8 mouse cellular contexts compared by ENCODE assay signal in the genomic region with DNA sequence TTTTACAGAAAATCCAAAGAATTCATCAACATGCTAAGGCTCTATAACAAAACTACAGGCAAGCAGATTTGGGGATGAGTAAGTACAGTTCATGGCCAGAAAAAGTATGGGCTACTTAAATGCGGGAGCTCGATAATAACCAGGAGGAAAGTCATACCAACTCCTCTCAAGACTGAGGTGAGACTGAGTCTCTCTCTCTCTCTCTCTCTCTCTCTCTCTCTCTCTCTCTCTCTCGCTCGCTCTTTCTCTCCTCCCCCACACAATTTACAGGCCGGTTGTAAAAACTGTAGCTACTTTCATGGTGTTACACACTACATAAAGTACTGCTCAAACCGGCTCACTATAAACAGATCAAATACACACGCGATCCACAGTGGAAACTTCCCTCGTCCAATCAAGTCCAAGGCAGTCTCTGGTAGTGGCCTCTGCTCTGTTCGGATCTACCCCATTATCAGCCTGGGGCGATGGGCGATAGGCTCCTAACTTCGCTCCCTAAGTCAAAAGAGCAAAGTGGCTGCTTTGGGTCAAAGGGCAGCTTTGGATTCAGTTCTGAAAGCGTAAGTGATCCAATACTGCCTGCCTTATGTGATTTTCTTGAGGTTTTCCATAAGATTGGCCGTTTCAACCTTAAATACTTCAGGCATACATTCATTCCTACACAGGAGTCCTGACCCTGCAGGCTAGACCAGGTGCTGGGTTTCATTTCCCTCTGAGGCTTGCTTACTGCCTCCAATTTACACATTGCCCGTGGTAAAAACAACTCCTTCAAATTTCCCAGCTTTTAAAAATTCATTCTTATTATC. TPM values are rescaled to one million over a fixed set of nuclear protein-coding genes. Genes with fewer than 3 reads are reported as not detected.
A peak's percentile ranks its signal among the peaks of the same experiment; 100 is the strongest.
DNase-seq lines count a peak whose midpoint lies in the region; ATAC-seq and TF ChIP-seq lines count a peak whose summit lies in the region.

No protein-coding gene starts in this region.

- DNase-seq in heart, postnatal 25 days (ENCODE audit: low spot score), result no peak
- no peak for DNase-seq in midbrain, embryonic 10.5 days (ENCODE audit: low spot score)
- DNase-seq in left cerebral cortex, postnatal 25 days (ENCODE audit: low spot score in 2 of 2), result no peak
- no peak for DNase-seq in urinary bladder, postnatal 36 days (ENCODE audit: low spot score in 2 of 2)

- TF ChIP-seq POLR2A in bone marrow macrophage, adult 2 months (IDR thresholded peaks at IDR 0.05; ENCODE audit: borderline replicate concordance, low read depth, low read length), result no peak

- no peak overlapping the region for H3K27ac ChIP-seq in heart, embryonic 12.5 days (ENCODE audit: poor library complexity, severe bottlenecking)
- no peak overlapping the region for H3K27ac ChIP-seq in bone marrow macrophage, adult 2 months (ENCODE audit: insufficient read depth, low read depth, low read length)
- no peak overlapping the region for H3K27ac ChIP-seq in hindbrain, embryonic 12.5 days
- H3K27ac ChIP-seq in midbrain, embryonic 10.5 days (replicated peaks), result no peak overlapping the region

- no peak for TF ChIP-seq CTCF in bone marrow macrophage, adult 2 months (IDR thresholded peaks at IDR 0.05; ENCODE audit: low read depth, low read length)

- WGBS in heart, embryonic 12.5 days, result 43% methylated on average over 16 of the region's 16 CpGs
- 57% methylated on average over 16 of the region's 16 CpGs for WGBS in hindbrain, embryonic 12.5 days
- 49% methylated on average over 16 of the region's 16 CpGs for WGBS in midbrain, embryonic 10.5 days

- no peaks in the 10 kb centered on the region for H3K36me3 ChIP-seq in heart, embryonic 12.5 days
- H3K36me3 ChIP-seq in hindbrain, embryonic 12.5 days, result no peaks in the 10 kb centered on the region
- H3K36me3 ChIP-seq in midbrain, embryonic 10.5 days, result no peaks in the 10 kb centered on the region

- H3K9me3 ChIP-seq in heart, embryonic 12.5 days (replicated peaks), result no peaks in the 10 kb centered on the region
- no peaks in the 10 kb centered on the region for H3K9me3 ChIP-seq in hindbrain, embryonic 12.5 days (replicated peaks)
- no peaks in the 10 kb centered on the region for H3K9me3 ChIP-seq in midbrain, embryonic 10.5 days (replicated peaks)

- no peak for ATAC-seq in heart, embryonic 12.5 days (ENCODE audit: insufficient number of reproducible peaks, low FRiP score)
- no peak for ATAC-seq in hindbrain, embryonic 12.5 days (ENCODE audit: low FRiP score)
- no peak for ATAC-seq in monocyte, adult 5-6 weeks (replicated peaks; ENCODE audit: insufficient number of reproducible peaks, low FRiP score, low TSS enrichment, poor library complexity, severe bottlenecking)

- H3K4me2 ChIP-seq in heart, embryonic 12.5 days, result peak overlapping the region; percentile 81
- H3K4me2 ChIP-seq in hindbrain, embryonic 12.5 days (replicated peaks), result peak overlapping the region; percentile 73

- intact Hi-C loops in heart, postnatal 25 days (cut with DNase I), result no loop called here
- intact Hi-C loops in left cerebral cortex, postnatal 25 days (cut with DNase I), result loop anchor here (5.0 kb wide), 1 partner anchor 145 kb away; a partner anchor contains a TSS

- peak overlapping the region; percentile 72 for H3K4me3 ChIP-seq in heart, embryonic 12.5 days
- peak overlapping the region; percentile 64; the same call in 1 of the 2 replicates for H3K4me3 ChIP-seq in bone marrow macrophage, adult 2 months (ENCODE audit: insufficient read depth, low read length)
- peak overlapping the region; percentile 51; the same call in 1 of the 2 replicates for H3K4me3 ChIP-seq in hindbrain, embryonic 12.5 days
- H3K4me3 ChIP-seq in midbrain, embryonic 10.5 days, result peak overlapping the region; percentile 70

- H3K9ac ChIP-seq in heart, embryonic 12.5 days, result peak overlapping the region; percentile 73
- H3K9ac ChIP-seq in hindbrain, embryonic 12.5 days, result no peak overlapping the region

- H3K27me3 ChIP-seq in heart, embryonic 12.5 days (replicated peaks), result no peaks in the 10 kb centered on the region
- peaks cover 13% of the 10 kb centered on the region; the same call in 1 of the 2 replicates for H3K27me3 ChIP-seq in hindbrain, embryonic 12.5 days
- peaks cover 40% of the 10 kb centered on the region for H3K27me3 ChIP-seq in midbrain, embryonic 10.5 days (ENCODE audit: low read depth, poor library complexity, severe bottlenecking)

- H3K4me1 ChIP-seq in heart, embryonic 12.5 days (replicated peaks), result peaks cover 10% of the 10 kb centered on the region
- H3K4me1 ChIP-seq in bone marrow macrophage, adult 2 months (ENCODE audit: control insufficient read depth, insufficient read depth, low read length), result peaks cover 4% of the 10 kb centered on the region; the same call in 1 of the 2 replicates
- 0 out of 2 replicates have a peak, but pooled peaks cover 5% of the 10 kb centered on the region for H3K4me1 ChIP-seq in hindbrain, embryonic 12.5 days
- H3K4me1 ChIP-seq in midbrain, embryonic 10.5 days, result peaks cover 16% of the 10 kb centered on the region

RNA-seq across cellular contexts. Expression of a gene that starts 1.2 kb away (rescaled TPM):
- 17.1 and 17.5 TPM in 2 replicates for polyA plus RNA-seq in heart, embryonic 12.5 days (2016; fragmentation: Nextera tagmentation; extraction: Ambion mirVana)
- total RNA-seq in heart, postnatal 25 days (2021), result 10 to 100 TPM; 52.6 to 63.8 TPM
- 11.6 and 13.6 TPM in 2 replicates for polyA plus RNA-seq in bone marrow macrophage, adult 2 months (2012; ENCODE audit: insufficient read depth, insufficient read length, missing spikeins)
- 6.7 and 7.2 TPM in 2 replicates for polyA plus RNA-seq in hindbrain, embryonic 12.5 days (2016; fragmentation: Nextera tagmentation; extraction: Ambion mirVana)
- polyA plus RNA-seq in midbrain, embryonic 10.5 days (2016; fragmentation: Nextera tagmentation; extraction: Ambion mirVana), result 3.4 and 4.4 TPM in 2 replicates
- 5.6 to 9.3 TPM (median 7.3 TPM) in 3 replicates for total RNA-seq in monocyte, adult 5-6 weeks (2017)
- total RNA-seq in left cerebral cortex, postnatal 25 days (2021), result 10 to 100 TPM; 17.4 TPM

RNA-seq across cellular contexts. Expression of a gene that starts 50.1 kb away (rescaled TPM):
- 23.8 and 24.2 TPM in 2 replicates for polyA plus RNA-seq in heart, embryonic 12.5 days (2016; fragmentation: Nextera tagmentation; extraction: Ambion mirVana)
- under 1 TPM; 0.57 to 0.59 TPM for total RNA-seq in heart, postnatal 25 days (2021)
- 13.4 and 13.7 TPM in 2 replicates for polyA plus RNA-seq in bone marrow macrophage, adult 2 months (2012; ENCODE audit: insufficient read depth, insufficient read length, missing spikeins)
- polyA plus RNA-seq in hindbrain, embryonic 12.5 days (2016; fragmentation: Nextera tagmentation; extraction: Ambion mirVana), result 19.8 and 23.1 TPM in 2 replicates
- 58.9 and 69.2 TPM in 2 replicates for polyA plus RNA-seq in midbrain, embryonic 10.5 days (2016; fragmentation: Nextera tagmentation; extraction: Ambion mirVana)
- 2.6 to 4.3 TPM (median 3.1 TPM) in 3 replicates for total RNA-seq in monocyte, adult 5-6 weeks (2017)
- 1 to 10 TPM; 1.2 to 1.3 TPM for total RNA-seq in left cerebral cortex, postnatal 25 days (2021)
